ENCODE assay signal across 18 mouse cellular contexts in the genomic region with DNA sequence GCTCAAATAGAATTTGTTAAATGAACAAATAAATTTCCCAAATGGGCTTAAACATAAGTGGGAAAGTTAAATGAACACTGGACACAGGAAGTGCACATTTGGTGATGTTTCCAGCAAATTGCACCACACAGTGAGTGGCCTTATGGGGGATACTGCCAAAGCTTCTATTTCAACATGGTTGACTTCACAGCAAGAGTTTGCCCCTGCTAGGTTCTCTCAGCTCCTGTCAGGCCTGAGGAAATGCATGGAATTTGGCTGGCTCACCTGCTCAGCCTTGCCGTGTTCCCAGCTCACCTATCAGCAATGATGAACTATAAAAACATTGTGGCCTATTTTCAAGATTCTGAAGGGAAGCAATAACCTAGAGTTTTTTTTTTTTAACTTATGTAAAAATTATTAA. TPM values are rescaled to one million over a fixed set of nuclear protein-coding genes. Genes with fewer than 3 reads are reported as not detected.
"Had no signal": no experiment of that assay in that cellular context is flagged by ENCODE, and none has a peak within 500 bp of the region (broad histone marks: within the 10 kb centered on the region; RNA-seq: fewer than 3 reads in every experiment).

No protein-coding gene starts in this region.

- H3K4me3 ChIP-seq: kidney, embryonic 15.5 days; left cerebral cortex, adult 2 months; liver, embryonic 13.5 days; midbrain, embryonic 10.5 days; myocyte had no signal

- H3K36me3 ChIP-seq: liver, embryonic 13.5 days had no signal

- H3K9ac ChIP-seq: kidney, embryonic 15.5 days; liver, embryonic 13.5 days had no signal

- DNase-seq: kidney, adult 8-10 months; kidney, postnatal 10 days; kidney, postnatal 36 days; layer of hippocampus, postnatal 36 days; liver, embryonic 13.5 days; lung, adult 2 months; lung, postnatal 14 days; right cerebral cortex, postnatal 4 days; thymus, adult 2 months; thymus, postnatal 14 days had no signal

- H3K27me3 ChIP-seq: kidney, embryonic 15.5 days had no signal

- ATAC-seq: midbrain, embryonic 16.5 days had no signal

- H3K27ac ChIP-seq: kidney, embryonic 15.5 days; left cerebral cortex, adult 2 months; liver, embryonic 13.5 days; macrophage; midbrain, embryonic 10.5 days; stomach, postnatal 0 days had no signal

- H3K9me3 ChIP-seq: kidney, embryonic 15.5 days; liver, embryonic 13.5 days; midbrain, embryonic 10.5 days had no signal

- H3K4me2 ChIP-seq: kidney, embryonic 15.5 days; liver, embryonic 13.5 days had no signal

RNA-seq across cellular contexts. Expression of gene Lca5l, which starts 31.1 kb away (rescaled TPM):
- polyA plus RNA-seq: liver, adult 2 months; macrophage had no signal

RNA-seq across cellular contexts. Expression of gene Sh3bgr, which starts 39.3 kb away (rescaled TPM):
- polyA plus RNA-seq: liver, adult 2 months; macrophage had no signal
